Mouse (Mus musculus): ENCODE measurements around the gene Olfr32. TPM values are rescaled to one million over a fixed set of nuclear protein-coding genes. Genes with fewer than 3 reads are reported as not detected.
"Not testable (repeated sequence)": the region's sequence is repeated elsewhere in the genome, so short reads cannot be mapped to it uniquely, and the experiment has no call there.

The Olfr32 gene
- polyA plus RNA-seq (2015; fragmentation: Nextera tagmentation; extraction: Ambion mirVana), result 0.15 and 0.22 TPM in 2 replicates

- ATAC-seq (ENCODE audit: insufficient number of reproducible peaks, insufficient read depth, low FRiP score, low TSS enrichment, low read depth), result no peak
- H3K4me1 ChIP-seq, result no peaks in the 10 kb centered on the region
Observed at GRCm38 (mm10) chr2:90142196-90142595, at the start of gene Olfr32. Gene Olfr32 (minus strand): TSS chr2:90142296.

GRCm38 (mm10) chr2:90187082-90187481 lies 45.0 kb upstream of the Olfr32 start:
- H3K4me3 ChIP-seq; H3K27me3 ChIP-seq; ATAC-seq (ENCODE audit: insufficient number of reproducible peaks, insufficient read depth, low FRiP score, low TSS enrichment, low read depth); H3K4me2 ChIP-seq; H3K36me3 ChIP-seq; H3K4me1 ChIP-seq; H3K27ac ChIP-seq; H3K9ac ChIP-seq; H3K9me3 ChIP-seq: not testable (repeated sequence)
- no CpG with 5 or more reads among the region's 5 CpGs for WGBS

More at GRCm38 (mm10) chr2:90142196-90142595, at the start of gene Olfr32:
- H3K4me3 ChIP-seq, result no peak within 1 kb of the TSS
- H3K36me3 ChIP-seq, result no peaks in the 10 kb centered on the region
- no peak within 1 kb of the TSS for H3K4me2 ChIP-seq
- no peak within 1 kb of the TSS for H3K27ac ChIP-seq
- no peaks in the 10 kb centered on the region for H3K27me3 ChIP-seq
- H3K9ac ChIP-seq, result no peak within 1 kb of the TSS
- no peaks in the 10 kb centered on the region for H3K9me3 ChIP-seq

DNA sequence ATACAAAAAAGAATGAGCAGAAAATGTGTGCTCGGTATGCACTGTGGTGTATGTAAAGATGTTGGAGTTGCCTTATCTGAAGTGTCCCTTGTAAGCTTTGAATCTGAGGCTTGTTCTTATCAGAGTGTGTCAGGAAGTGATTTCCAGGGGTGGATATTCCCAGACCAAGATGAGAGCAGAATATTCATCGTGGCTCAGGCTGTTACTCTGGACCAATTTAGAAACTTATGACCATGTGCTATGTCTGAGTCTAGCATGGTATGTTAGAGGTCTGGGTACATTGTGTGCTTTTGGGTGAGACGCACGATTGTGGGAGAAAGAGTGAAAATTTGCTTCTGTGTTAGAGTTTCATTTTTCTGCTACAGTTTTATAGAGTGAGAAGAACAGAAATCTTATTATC lies 44.0 kb upstream of the Olfr32 start:
- H3K4me1 ChIP-seq; H3K9me3 ChIP-seq; ATAC-seq (ENCODE audit: insufficient number of reproducible peaks, insufficient read depth, low FRiP score, low TSS enrichment, low read depth); H3K27ac ChIP-seq; H3K4me2 ChIP-seq; H3K36me3 ChIP-seq; H3K27me3 ChIP-seq; H3K9ac ChIP-seq; H3K4me3 ChIP-seq: not testable (repeated sequence)
- WGBS, result no CpG with 5 or more reads among the region's 4 CpGs

- no peak overlapping the region for H3K27ac ChIP-seq
- no peak overlapping the region for H3K4me2 ChIP-seq
- H3K9ac ChIP-seq, result no peak overlapping the region
- H3K27me3 ChIP-seq, result no peaks in the 10 kb centered on the region
- ATAC-seq (ENCODE audit: insufficient number of reproducible peaks, insufficient read depth, low FRiP score, low TSS enrichment, low read depth), result no peak
- 89% methylated on average over 9 of the region's 9 CpGs for WGBS
- H3K4me3 ChIP-seq, result no peak overlapping the region
- no peaks in the 10 kb centered on the region for H3K36me3 ChIP-seq
- no peaks in the 10 kb centered on the region for H3K4me1 ChIP-seq
- no peaks in the 10 kb centered on the region for H3K9me3 ChIP-seq
Observed at GRCm38 (mm10) chr2:90153916-90154315, 11.8 kb upstream of the Olfr32 start.

DNA sequence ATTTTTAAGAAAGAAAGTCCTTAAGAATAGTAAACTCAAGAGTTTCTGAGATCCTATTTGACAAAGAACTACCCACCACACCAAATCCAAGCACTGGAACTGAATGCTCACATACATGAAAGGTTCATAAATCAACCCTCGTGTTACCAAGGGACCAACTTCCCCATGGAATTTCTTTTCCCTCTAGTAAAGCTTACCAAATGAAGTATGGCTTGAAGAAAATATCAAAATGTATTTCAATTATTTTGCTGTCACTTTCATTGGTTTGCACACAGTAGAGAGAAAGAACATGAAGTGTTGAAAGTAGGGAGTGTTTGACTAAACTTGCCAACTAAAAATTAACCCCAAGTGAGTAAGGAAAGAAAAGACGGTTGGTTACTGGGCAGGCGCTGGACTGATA lies 10.9 kb upstream of the Olfr32 start, which contains the start of gene Olfr1270:
TSS of gene Olfr1270 (minus strand) at position 101 of the 400 bp plus-strand sequence.
- H3K9ac ChIP-seq, result no peak within 1 kb of the TSS
- H3K27me3 ChIP-seq, result no peaks in the 10 kb centered on the region
- H3K4me2 ChIP-seq, result no peak within 1 kb of the TSS
- no peak within 1 kb of the TSS for H3K4me3 ChIP-seq
- no peaks in the 10 kb centered on the region for H3K36me3 ChIP-seq
- no peak within 1 kb of the TSS for H3K27ac ChIP-seq
- ATAC-seq (ENCODE audit: insufficient number of reproducible peaks, insufficient read depth, low FRiP score, low TSS enrichment, low read depth), result no peak
- WGBS, result 85% methylated on average over 3 of the region's 3 CpGs
- no peaks in the 10 kb centered on the region for H3K4me1 ChIP-seq
- no peaks in the 10 kb centered on the region for H3K9me3 ChIP-seq

- Histone ChIP-seq H3K9me3 (no peaks in the 10 kb centered on the region), H3K4me2 (no peak within 1 kb of the TSS), H3K27ac (no peak within 1 kb of the TSS), H3K9ac (no peak within 1 kb of the TSS), H3K4me3 (no peak within 1 kb of the TSS), H3K36me3 (no peaks in the 10 kb centered on the region), H3K4me1 (no peaks in the 10 kb centered on the region), H3K27me3 (no peaks in the 10 kb centered on the region)
- 78% methylated on average over 1 of the region's 1 CpGs for WGBS
- no peak for ATAC-seq (ENCODE audit: insufficient number of reproducible peaks, insufficient read depth, low FRiP score, low TSS enrichment, low read depth)
Observed at GRCm38 (mm10) chr2:90121312-90121711, 20.8 kb downstream of the Olfr32 start, which contains the start of gene Olfr1269. Gene Olfr1269 (minus strand): TSS chr2:90121412.

Other genes with a start within 250 kb of the Olfr32 start
- gene Olfr1258, start 215.0 kb downstream of the Olfr32 start, polyA plus RNA-seq (2015; fragmentation: Nextera tagmentation; extraction: Ambion mirVana), result 0.19 TPM in 1 of 2 replicates, not detected in the other
- gene Olfr1259, start 193.6 kb downstream of the Olfr32 start, polyA plus RNA-seq (2015; fragmentation: Nextera tagmentation; extraction: Ambion mirVana), result not detected in 2 replicates
- gene Olfr1260, start 168.0 kb downstream of the Olfr32 start, polyA plus RNA-seq (2015; fragmentation: Nextera tagmentation; extraction: Ambion mirVana), result not detected in 2 replicates
- gene Olfr1261, start 151.1 kb downstream of the Olfr32 start, polyA plus RNA-seq (2015; fragmentation: Nextera tagmentation; extraction: Ambion mirVana), result not detected in 2 replicates
- gene Olfr1262, start 142.2 kb downstream of the Olfr32 start, polyA plus RNA-seq (2015; fragmentation: Nextera tagmentation; extraction: Ambion mirVana), result not detected in 2 replicates
- not detected in 2 replicates for gene Olfr1263, start 130.2 kb downstream of the Olfr32 start, polyA plus RNA-seq (2015; fragmentation: Nextera tagmentation; extraction: Ambion mirVana)
- gene Olfr1264, start 116.7 kb downstream of the Olfr32 start, polyA plus RNA-seq (2015; fragmentation: Nextera tagmentation; extraction: Ambion mirVana), result 0.15 TPM in 1 of 2 replicates, not detected in the other
- not detected in 2 replicates for gene Olfr1265, start 107.0 kb downstream of the Olfr32 start, polyA plus RNA-seq (2015; fragmentation: Nextera tagmentation; extraction: Ambion mirVana)
- gene Olfr140, start 78.7 kb downstream of the Olfr32 start, polyA plus RNA-seq (2015; fragmentation: Nextera tagmentation; extraction: Ambion mirVana), result not detected in 2 replicates
- 0.13 TPM in 1 of 2 replicates, not detected in the other for gene Olfr1269, start 20.9 kb downstream of the Olfr32 start, polyA plus RNA-seq (2015; fragmentation: Nextera tagmentation; extraction: Ambion mirVana)
- gene Olfr1270, start 10.8 kb upstream of the Olfr32 start, polyA plus RNA-seq (2015; fragmentation: Nextera tagmentation; extraction: Ambion mirVana), result not detected in 2 replicates
- not detected in 2 replicates for gene Olfr1506, start 82.2 kb upstream of the Olfr32 start, polyA plus RNA-seq (2015; fragmentation: Nextera tagmentation; extraction: Ambion mirVana)
- not detected in 2 replicates for gene Olfr142, start 115.3 kb upstream of the Olfr32 start, polyA plus RNA-seq (2015; fragmentation: Nextera tagmentation; extraction: Ambion mirVana)
- gene Olfr1271, start 128.7 kb upstream of the Olfr32 start, polyA plus RNA-seq (2015; fragmentation: Nextera tagmentation; extraction: Ambion mirVana), result not detected in 2 replicates
- gene Olfr1272, start 150.5 kb upstream of the Olfr32 start, polyA plus RNA-seq (2015; fragmentation: Nextera tagmentation; extraction: Ambion mirVana), result not detected in 2 replicates
- gene Gm13769, start 179.9 kb upstream of the Olfr32 start, polyA plus RNA-seq (2015; fragmentation: Nextera tagmentation; extraction: Ambion mirVana), result 0.20 and 0.34 TPM in 2 replicates

Data from embryonic facial prominence, embryonic 13.5 days (tissue).